Mouse (Mus musculus) induced T-regulatory cell, adult 2 months (primary cell): ENCODE measurements at regions not wholly inside any gene's neighbourhood (a gene's known extent, or its start where the extent isn't known, plus 50 kb on each side); places are given as distances from the start of the nearest gene placed in this dataset.
"Not testable (repeated sequence)": the region's sequence is repeated elsewhere in the genome, so short reads cannot be mapped to it uniquely, and the experiment has no call there.

Experiments used
- DNase-seq: peaks from one replicate; pipeline ENCODE4 v3.0.0-alpha.2; 2012; ENCODE audit warnings: low read depth

- DNase-seq, result no peak
These were observed 378.2 kb downstream of the Fbxo8 start for GRCm38 (mm10) chr8:56929076-56929475.

- no peak for DNase-seq
These were observed 381.5 kb downstream of the Fbxo8 start for GRCm38 (mm10) chr8:56932421-56932820.

GRCm38 (mm10) chr8:56962186-56962585 lies 358.6 kb upstream of the Hand2 start:
- DNase-seq, result no peak

GRCm38 (mm10) chr8:56970311-56970710 lies 350.5 kb upstream of the Hand2 start:
- DNase-seq, result no peak

DNA sequence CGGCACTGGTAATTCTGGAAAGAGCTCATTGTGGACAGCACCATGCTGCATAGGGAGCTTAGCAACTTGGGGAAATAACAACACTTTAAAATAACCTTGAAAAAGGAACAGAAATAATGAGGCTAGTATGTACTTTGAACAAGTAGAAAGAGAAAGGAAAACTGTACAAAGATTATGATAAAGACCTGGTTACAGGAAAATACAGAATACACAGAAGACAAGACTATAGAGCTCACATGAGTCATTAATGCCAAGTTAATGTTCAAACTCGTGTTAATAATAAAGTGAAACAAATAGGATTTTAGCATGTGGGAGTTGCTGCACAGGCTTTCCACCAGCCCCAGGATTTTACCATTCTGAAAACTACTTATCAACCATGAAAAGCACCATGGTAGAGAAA lies 341.8 kb upstream of the Hand2 start:
- DNase-seq, result no peak

- no peak for DNase-seq
These were observed 341.4 kb upstream of the Hand2 start for GRCm38 (mm10) chr8:56979416-56979815.

DNA sequence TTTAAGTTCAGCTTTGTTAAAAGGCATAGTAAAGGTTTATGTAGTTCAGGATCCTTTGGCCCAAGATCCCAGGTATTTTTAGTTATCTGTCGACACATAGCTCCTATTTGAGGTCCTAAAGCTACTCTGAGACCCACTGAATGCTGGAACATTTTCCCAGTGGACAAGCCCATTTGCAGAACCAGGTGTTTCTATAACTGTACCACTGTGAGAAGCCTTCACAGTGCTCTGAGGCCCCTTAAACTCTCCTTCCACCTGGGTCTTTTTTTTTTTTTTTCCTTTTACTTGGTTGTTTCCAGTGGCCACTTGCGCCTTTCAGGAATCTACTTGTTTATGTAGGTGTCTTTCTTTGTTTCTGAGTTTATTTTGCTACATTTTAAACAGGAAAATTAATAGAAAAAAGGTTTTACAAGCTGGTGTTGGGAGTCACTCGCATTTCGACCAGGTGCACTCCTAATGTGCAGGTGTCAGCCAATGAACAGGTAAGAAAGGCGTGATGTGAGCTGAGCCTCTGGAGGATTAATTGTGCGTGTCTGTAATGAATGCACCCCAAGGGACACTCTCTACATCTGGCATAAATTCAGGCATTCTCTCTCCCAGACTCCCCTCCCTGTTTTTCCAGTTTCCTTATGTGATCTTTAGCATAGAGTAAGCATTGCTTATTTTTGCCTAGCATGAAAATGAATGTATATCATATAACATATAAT lies 310.3 kb upstream of the Hand2 start:
- DNase-seq, result no peak

DNA sequence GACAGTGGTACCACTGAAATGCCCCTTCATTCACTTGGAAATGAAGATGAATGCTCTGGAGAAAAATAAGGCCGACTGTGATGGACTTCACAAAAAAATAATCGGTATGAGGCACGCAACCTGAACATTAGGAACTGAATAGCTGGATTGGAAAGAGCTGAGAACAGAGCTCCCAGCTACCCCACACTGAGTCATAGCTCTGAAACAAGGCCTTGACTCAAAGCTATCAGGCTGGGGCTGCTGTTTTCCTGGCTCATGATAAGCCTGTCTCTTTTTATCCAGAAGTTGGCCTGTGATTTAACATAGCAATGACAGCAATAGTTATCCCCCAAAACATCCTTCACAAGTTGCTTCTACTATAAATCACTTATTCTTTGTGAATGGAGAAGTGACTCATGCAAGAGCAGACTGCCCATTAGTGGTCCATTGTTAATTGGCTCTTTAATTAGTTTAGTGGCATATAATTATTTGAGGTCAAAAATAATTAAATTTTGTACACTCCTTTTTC lies 306.9 kb upstream of the Hand2 start:
- DNase-seq, result no peak

DNA sequence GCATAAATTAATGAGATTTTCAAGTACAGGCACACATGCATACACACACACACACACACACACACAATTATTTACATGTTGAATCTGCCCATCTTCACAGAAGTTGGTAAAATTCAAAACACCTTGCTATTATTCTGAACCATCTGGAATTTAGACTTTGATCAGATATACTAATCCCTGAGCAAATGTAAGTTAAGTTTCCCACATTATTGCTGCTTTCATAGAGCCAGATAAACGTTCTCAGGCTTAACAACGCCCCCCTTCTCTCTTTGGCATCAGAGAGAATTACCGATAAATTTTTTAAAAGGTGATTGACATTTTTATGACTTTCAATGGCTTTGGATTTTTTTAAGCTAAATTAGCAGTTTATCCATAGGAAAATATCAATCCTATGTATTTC lies 304.5 kb upstream of the Hand2 start:
- DNase-seq, result no peak

GRCm38 (mm10) chr8:57028096-57028495 lies 292.7 kb upstream of the Hand2 start:
- DNase-seq, result not testable (repeated sequence)

- DNase-seq, result no peak
These were observed 272.3 kb upstream of the Hand2 start for GRCm38 (mm10) chr8:57048490-57048889.

DNA sequence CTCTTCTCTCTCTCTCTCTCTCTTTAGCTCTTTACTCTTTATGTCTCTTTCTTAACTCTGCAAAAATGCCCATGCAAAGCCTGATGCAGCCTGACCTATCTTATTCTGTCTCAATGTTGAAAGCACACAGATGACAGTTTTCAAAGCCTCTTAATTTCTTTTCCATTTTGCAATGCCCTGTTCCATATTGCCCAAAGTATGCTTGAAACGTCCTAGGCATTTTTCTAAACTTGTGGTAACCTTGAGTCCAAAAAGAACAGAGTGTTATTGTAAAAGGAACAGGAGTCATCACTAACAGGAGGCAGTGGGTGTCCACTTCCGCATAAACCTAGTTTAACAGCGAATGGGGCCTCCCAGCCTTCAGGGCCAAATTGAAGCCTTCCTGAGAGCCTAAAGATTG lies 271.9 kb upstream of the Hand2 start:
- no peak for DNase-seq

DNA sequence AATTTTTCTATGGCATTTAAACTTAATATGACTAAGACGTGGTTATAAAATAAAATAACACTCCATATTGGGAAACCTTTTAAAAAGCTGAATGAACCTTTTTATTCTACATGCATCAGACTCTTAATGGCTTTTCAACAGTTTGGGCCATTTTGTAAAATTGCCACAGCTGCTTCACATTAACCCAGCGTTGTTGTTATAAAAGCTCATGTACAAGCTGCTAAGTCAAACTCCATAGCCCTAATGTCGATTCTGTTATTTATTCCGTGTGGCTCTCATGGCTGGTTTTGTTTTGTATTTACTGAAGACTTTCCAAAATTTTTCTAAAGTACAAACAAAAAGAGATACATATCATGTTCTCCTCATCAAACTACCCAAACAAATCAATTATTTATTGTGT lies 268.1 kb upstream of the Hand2 start:
- no peak for DNase-seq

DNA sequence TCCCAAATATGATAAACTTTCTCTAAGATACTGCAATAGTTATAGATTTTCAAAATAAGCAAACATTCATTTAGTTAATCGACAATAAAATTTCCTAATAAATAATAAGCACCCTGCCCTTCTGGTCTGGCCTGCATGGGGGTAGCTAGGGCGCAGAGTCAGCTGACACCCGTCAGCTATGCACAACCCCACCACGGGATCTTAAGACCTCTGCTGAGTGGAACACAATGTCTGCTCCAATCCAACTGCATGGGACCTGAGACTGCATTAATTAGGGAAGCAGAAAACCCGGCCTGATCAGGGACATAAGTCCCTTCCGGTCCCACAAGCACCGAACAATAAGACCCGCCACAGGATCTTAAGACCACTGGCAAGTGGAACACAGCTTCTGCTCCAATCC lies 243.8 kb upstream of the Hand2 start:
- no peak for DNase-seq

- no peak for DNase-seq
These were observed 234.0 kb upstream of the Hand2 start for GRCm38 (mm10) chr8:57086811-57087210.

GRCm38 (mm10) chr8:57092403-57092802 lies 228.4 kb upstream of the Hand2 start:
- no peak for DNase-seq

DNA sequence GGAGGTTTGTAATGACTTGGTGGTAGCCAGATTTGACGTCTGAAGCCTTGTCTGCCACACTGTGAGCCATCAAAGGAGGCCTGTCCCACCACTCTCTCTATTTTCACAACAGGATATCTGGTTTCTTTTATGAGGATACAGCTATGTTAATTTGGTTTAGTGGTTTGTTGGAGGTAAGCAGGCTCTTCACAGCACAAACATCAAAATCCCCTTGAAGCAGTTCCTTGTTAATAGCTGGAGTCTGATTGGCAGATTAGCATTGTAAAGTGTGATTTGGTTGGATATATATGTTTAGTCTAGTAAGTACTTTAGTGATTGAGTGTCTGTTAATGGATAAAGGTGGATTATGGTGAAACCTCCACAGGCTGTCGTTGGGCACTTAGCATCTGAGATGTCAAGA lies 225.6 kb upstream of the Hand2 start:
- DNase-seq, result no peak

GRCm38 (mm10) chr8:57110765-57111402 lies 209.9 kb upstream of the Hand2 start:
- not testable (repeated sequence) for DNase-seq

GRCm38 (mm10) chr8:57111403-57111771 lies 209.4 kb upstream of the Hand2 start:
- no peak for DNase-seq

GRCm38 (mm10) chr8:57113915-57114314 lies 206.9 kb upstream of the Hand2 start:
- no peak for DNase-seq

GRCm38 (mm10) chr8:57115303-57115702 lies 205.5 kb upstream of the Hand2 start:
- no peak for DNase-seq

DNA sequence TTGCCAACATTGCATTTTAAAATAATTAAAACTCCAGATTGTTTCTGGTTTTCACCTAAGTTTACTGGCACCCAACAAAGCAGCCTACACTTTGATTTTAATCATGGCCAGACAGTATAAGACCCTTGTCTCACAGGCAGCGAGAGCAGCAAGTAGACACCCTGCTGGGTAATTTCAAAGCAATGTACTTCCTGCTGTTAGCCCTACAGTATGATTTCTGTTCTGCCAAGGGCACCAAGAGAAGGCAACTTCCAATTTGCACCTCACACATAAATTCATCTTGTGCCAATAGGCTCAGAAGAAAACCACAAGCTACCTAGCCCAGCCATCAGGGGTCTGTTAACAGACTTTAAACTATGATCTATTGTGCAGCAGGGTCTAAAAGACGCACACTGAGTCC lies 186.7 kb upstream of the Hand2 start:
- DNase-seq, result no peak

DNA sequence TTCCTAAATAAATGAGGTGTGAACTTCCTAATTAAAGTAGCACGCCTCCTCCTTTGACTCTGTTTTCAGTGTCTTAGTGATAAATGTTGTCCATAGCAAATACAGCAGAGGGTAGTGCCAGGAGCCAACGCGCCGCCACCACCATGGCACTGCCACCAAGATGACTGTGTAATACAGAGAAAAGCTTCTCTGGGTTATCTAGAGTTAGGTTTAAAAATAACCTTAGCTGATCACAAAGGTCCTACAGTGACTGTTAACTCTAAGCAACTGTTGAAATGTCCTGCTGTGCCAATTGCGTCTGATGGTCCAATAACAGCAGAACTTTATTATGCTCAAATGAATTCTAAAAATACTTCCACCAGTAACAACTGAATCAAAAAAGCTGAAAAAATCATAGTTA lies 186.1 kb upstream of the Hand2 start:
- DNase-seq, result no peak

- DNase-seq, result no peak
These were observed 172.7 kb upstream of the Hand2 start for GRCm38 (mm10) chr8:57148036-57148435.
